Mouse (Mus musculus): Measurements from ENCODE around the gene Kcnh3. TPM values are rescaled to one million over a fixed set of nuclear protein-coding genes. Genes with fewer than 3 reads are reported as not detected.
"Not testable (repeated sequence)": the region's sequence is repeated elsewhere in the genome, so short reads cannot be mapped to it uniquely, and the experiment has no call there.

Kcnh3 gene
- polyA plus RNA-seq, 1 experiment from 2014 or later = 0.72 TPM

DNA sequence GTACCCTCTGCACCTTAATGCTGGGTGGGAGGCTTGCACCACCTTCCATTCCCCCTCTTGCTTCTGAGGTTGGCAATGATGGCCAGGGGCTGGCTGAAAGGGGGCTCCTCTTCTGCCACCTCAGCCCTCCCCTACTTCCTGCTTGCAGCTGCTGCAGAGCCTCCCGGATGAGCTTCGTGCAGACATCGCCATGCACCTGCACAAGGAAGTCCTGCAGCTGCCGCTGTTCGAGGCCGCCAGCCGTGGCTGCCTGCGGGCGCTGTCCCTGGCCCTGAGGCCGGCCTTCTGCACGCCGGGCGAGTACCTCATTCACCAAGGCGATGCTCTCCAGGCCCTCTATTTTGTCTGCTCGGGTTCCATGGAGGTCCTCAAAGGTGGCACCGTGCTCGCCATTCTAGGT is 9.1 kb downstream of the Kcnh3 start:
- WGBS = 65% methylated on average over 17 of the region's 17 CpGs
- Histone ChIP-seq H3K27me3 (ENCODE audit: control insufficient read depth, insufficient read depth, low read length) (peaks cover 4% of the 10 kb centered on the region; the same call in 1 of the 2 replicates), H3K9me3 (ENCODE audit: control insufficient read depth, low read length) (no peaks in the 10 kb centered on the region), H3K4me2 (ENCODE audit: low read length) (no peak overlapping the region), H3K4me3 (replicated peaks; ENCODE audit: low read depth, low read length) (no peak overlapping the region), H3K4me1 (ENCODE audit: control insufficient read depth, insufficient read depth, low read length) (no peaks in the 10 kb centered on the region), H3K27ac (replicated peaks; ENCODE audit: low read depth, low read length) (no peak overlapping the region), H3K36me3 (ENCODE audit: control insufficient read depth, insufficient read depth, low read length) (no peaks in the 10 kb centered on the region), H3K9ac (replicated peaks; ENCODE audit: low read length) (no peak overlapping the region)
- DNase-seq (no peak), ATAC-seq (ENCODE audit: low FRiP score, low TSS enrichment) (no peak)

DNA sequence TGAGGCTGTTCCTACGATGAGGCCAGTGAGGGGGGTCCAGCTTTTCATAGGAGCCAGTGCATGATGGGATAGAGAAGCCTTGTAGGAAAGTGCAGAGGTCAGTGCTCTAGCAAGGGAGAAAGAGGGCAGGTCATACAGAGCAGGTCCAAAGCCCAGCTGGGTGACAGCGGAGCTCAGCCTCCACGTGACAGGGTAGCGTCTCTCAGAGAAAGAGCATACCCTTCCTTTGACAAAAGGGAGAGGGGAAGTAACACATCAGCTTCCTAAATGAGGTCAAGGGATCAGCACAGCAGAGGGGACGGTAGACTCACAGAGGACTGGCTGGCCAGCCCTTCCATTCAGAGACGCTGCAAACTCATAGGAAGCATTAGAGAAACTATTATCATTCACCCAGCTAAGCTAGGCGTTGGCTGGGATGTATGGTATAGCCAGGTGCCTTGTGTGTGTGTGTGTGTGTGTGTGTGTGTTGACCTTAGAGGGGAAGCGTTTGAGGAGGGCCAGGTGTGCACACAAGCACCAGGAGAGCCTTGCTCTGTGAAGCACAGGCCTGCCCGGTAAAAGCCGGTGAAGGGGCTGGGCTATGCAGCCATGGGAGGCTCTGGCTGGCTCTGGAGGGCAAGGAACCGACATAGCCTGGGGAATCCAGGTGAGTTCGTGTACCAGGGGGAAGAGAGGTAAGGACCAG is 9.8 kb downstream of the Kcnh3 start:
- no peak overlapping the region for H3K27ac ChIP-seq (replicated peaks; ENCODE audit: low read depth, low read length)
- DNase-seq (no peak), ATAC-seq (ENCODE audit: low FRiP score, low TSS enrichment) (no peak)
- no peak overlapping the region for H3K9ac ChIP-seq (replicated peaks; ENCODE audit: low read length)
- H3K27me3 ChIP-seq (ENCODE audit: control insufficient read depth, insufficient read depth, low read length) = peaks cover 3% of the 10 kb centered on the region; the same call in 1 of the 2 replicates
- no peak overlapping the region for H3K4me3 ChIP-seq (replicated peaks; ENCODE audit: low read depth, low read length)
- no peaks in the 10 kb centered on the region for H3K36me3 ChIP-seq (ENCODE audit: control insufficient read depth, insufficient read depth, low read length)
- H3K4me1 ChIP-seq (ENCODE audit: control insufficient read depth, insufficient read depth, low read length) = no peaks in the 10 kb centered on the region
- WGBS = 57% methylated on average over 12 of the region's 12 CpGs
- no peaks in the 10 kb centered on the region for H3K9me3 ChIP-seq (ENCODE audit: control insufficient read depth, low read length)
- H3K4me2 ChIP-seq (ENCODE audit: low read length) = no peak overlapping the region

DNA sequence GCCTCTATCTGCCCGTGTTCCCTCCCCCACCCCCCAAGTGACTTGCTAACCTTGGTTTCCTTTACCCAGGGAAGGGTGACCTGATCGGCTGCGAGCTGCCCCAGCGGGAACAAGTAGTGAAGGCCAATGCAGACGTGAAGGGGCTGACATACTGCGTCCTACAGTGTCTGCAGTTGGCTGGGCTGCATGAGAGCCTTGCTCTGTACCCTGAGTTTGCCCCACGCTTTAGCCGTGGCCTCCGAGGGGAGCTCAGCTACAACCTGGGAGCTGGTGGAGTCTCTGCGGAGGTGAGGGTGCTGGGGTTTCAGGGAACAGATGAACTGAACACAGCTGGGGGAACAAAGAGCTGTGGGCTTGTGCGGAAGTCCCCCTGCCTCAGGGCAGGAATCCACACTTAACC is 13.3 kb downstream of the Kcnh3 start:
- Histone ChIP-seq H3K27ac (replicated peaks; ENCODE audit: low read depth, low read length) (no peak overlapping the region), H3K9ac (replicated peaks; ENCODE audit: low read length) (no peak overlapping the region), H3K36me3 (ENCODE audit: control insufficient read depth, insufficient read depth, low read length) (peaks cover 23% of the 10 kb centered on the region), H3K27me3 (ENCODE audit: control insufficient read depth, insufficient read depth, low read length) (no peaks in the 10 kb centered on the region), H3K4me3 (replicated peaks; ENCODE audit: low read depth, low read length) (no peak overlapping the region), H3K9me3 (ENCODE audit: control insufficient read depth, low read length) (no peaks in the 10 kb centered on the region), H3K4me1 (ENCODE audit: control insufficient read depth, insufficient read depth, low read length) (no peaks in the 10 kb centered on the region), H3K4me2 (ENCODE audit: low read length) (no peak overlapping the region)
- WGBS = 66% methylated on average over 11 of the region's 11 CpGs
- DNase-seq (no peak), ATAC-seq (ENCODE audit: low FRiP score, low TSS enrichment) (no peak)

DNA sequence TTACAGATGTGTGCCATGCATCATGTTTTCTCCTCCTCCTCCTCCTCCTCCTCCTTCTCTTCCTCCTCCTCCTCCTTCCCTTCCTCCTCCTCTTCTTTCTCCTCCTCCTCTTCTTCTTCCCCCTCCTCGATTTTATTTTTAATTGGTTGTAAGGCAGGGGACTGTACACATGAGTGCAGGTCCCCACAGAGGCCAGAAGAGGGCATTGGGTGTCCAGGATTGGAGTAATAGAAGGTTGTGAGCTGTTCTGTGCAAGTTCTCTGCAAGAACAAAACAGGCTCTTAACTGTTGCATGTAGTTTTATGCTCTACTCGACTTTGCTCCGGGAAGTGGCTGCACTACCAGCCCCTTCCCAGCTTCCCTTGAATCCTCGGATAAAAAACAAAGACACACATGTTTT is 15.5 kb downstream of the Kcnh3 start:
- no peak for ATAC-seq (ENCODE audit: low FRiP score, low TSS enrichment)
- no peak overlapping the region for H3K4me2 ChIP-seq (ENCODE audit: low read length)
- H3K4me1 ChIP-seq (ENCODE audit: control insufficient read depth, insufficient read depth, low read length) = no peaks in the 10 kb centered on the region
- 84% methylated on average over 4 of the region's 4 CpGs for WGBS
- no peaks in the 10 kb centered on the region for H3K9me3 ChIP-seq (ENCODE audit: control insufficient read depth, low read length)
- H3K27me3 ChIP-seq (ENCODE audit: control insufficient read depth, insufficient read depth, low read length) = no peaks in the 10 kb centered on the region
- DNase-seq = no peak
- H3K9ac ChIP-seq (replicated peaks; ENCODE audit: low read length) = no peak overlapping the region
- no peak overlapping the region for H3K4me3 ChIP-seq (replicated peaks; ENCODE audit: low read depth, low read length)
- no peak overlapping the region for H3K27ac ChIP-seq (replicated peaks; ENCODE audit: low read depth, low read length)
- H3K36me3 ChIP-seq (ENCODE audit: control insufficient read depth, insufficient read depth, low read length) = peaks cover 44% of the 10 kb centered on the region

DNA sequence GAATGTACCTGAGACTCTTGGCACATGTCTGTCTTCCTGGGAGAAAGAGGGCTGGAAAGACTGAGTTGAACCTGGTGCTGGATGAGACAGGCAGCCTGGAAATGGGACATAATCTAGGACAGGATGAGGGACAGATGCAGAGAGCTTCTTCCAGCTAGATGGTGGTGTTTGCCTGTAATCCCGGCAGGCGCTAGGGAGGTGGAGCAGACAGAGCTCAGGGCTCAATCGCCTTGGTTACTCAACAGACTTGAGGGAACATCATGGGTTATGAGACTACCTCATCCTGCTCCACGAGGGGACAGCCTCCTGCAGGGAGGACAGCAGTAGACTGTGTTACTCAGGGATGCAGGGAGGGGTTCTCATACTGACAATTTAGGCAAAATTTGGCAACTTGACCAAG is 16.6 kb downstream of the Kcnh3 start:
- Histone ChIP-seq H3K4me1 (ENCODE audit: control insufficient read depth, insufficient read depth, low read length) (no peaks in the 10 kb centered on the region), H3K36me3 (ENCODE audit: control insufficient read depth, insufficient read depth, low read length) (peaks cover 55% of the 10 kb centered on the region), H3K9ac (replicated peaks; ENCODE audit: low read length) (no peak overlapping the region), H3K9me3 (ENCODE audit: control insufficient read depth, low read length) (no peaks in the 10 kb centered on the region), H3K27ac (replicated peaks; ENCODE audit: low read depth, low read length) (no peak overlapping the region), H3K27me3 (ENCODE audit: control insufficient read depth, insufficient read depth, low read length) (no peaks in the 10 kb centered on the region), H3K4me3 (replicated peaks; ENCODE audit: low read depth, low read length) (no peak overlapping the region), H3K4me2 (ENCODE audit: low read length) (no peak overlapping the region)
- WGBS = 59% methylated on average over 4 of the region's 4 CpGs
- ATAC-seq (ENCODE audit: low FRiP score, low TSS enrichment) (no peak), DNase-seq (no peak)

GRCm38 (mm10) chr15:99242045-99242444 is 17.4 kb downstream of the Kcnh3 start:
- Histone ChIP-seq H3K4me3 (replicated peaks; ENCODE audit: low read depth, low read length) (no peak overlapping the region), H3K9ac (replicated peaks; ENCODE audit: low read length) (no peak overlapping the region), H3K36me3 (ENCODE audit: control insufficient read depth, insufficient read depth, low read length) (peaks cover 63% of the 10 kb centered on the region), H3K27me3 (ENCODE audit: control insufficient read depth, insufficient read depth, low read length) (no peaks in the 10 kb centered on the region), H3K27ac (replicated peaks; ENCODE audit: low read depth, low read length) (no peak overlapping the region), H3K9me3 (ENCODE audit: control insufficient read depth, low read length) (no peaks in the 10 kb centered on the region), H3K4me1 (ENCODE audit: control insufficient read depth, insufficient read depth, low read length) (no peaks in the 10 kb centered on the region), H3K4me2 (ENCODE audit: low read length) (no peak overlapping the region)
- DNase-seq = no peak
- WGBS = 92% methylated on average over 10 of the region's 10 CpGs
- ATAC-seq (ENCODE audit: low FRiP score, low TSS enrichment) = no peak

- not testable (repeated sequence) for H3K4me1 ChIP-seq (ENCODE audit: control insufficient read depth, insufficient read depth, low read length); H3K27me3 ChIP-seq (ENCODE audit: control insufficient read depth, insufficient read depth, low read length); H3K9ac ChIP-seq (replicated peaks; ENCODE audit: low read length); H3K4me3 ChIP-seq (replicated peaks; ENCODE audit: low read depth, low read length); H3K4me2 ChIP-seq (ENCODE audit: low read length); DNase-seq; H3K27ac ChIP-seq (replicated peaks; ENCODE audit: low read depth, low read length); ATAC-seq (ENCODE audit: low FRiP score, low TSS enrichment); H3K9me3 ChIP-seq (ENCODE audit: control insufficient read depth, low read length)
- 95% methylated on average over 6 of the region's 6 CpGs for WGBS
- peaks cover 76% of the 10 kb centered on the region for H3K36me3 ChIP-seq (ENCODE audit: control insufficient read depth, insufficient read depth, low read length)
Observed at GRCm38 (mm10) chr15:99246736-99247135, 22.1 kb downstream of the Kcnh3 start.

GRCm38 (mm10) chr15:99248972-99249371 is 24.3 kb downstream of the Kcnh3 start:
- H3K4me3 ChIP-seq (replicated peaks; ENCODE audit: low read depth, low read length) = no peak overlapping the region
- DNase-seq = no peak
- no peak overlapping the region for H3K27ac ChIP-seq (replicated peaks; ENCODE audit: low read depth, low read length)
- H3K4me2 ChIP-seq (ENCODE audit: low read length) = no peak overlapping the region
- H3K4me1 ChIP-seq (ENCODE audit: control insufficient read depth, insufficient read depth, low read length) = peaks cover 7% of the 10 kb centered on the region
- peaks cover 56% of the 10 kb centered on the region for H3K36me3 ChIP-seq (ENCODE audit: control insufficient read depth, insufficient read depth, low read length)
- no peak for ATAC-seq (ENCODE audit: low FRiP score, low TSS enrichment)
- H3K27me3 ChIP-seq (ENCODE audit: control insufficient read depth, insufficient read depth, low read length) = no peaks in the 10 kb centered on the region
- no peak overlapping the region for H3K9ac ChIP-seq (replicated peaks; ENCODE audit: low read length)
- WGBS = 91% methylated on average over 9 of the region's 9 CpGs
- H3K9me3 ChIP-seq (ENCODE audit: control insufficient read depth, low read length) = no peaks in the 10 kb centered on the region

DNA sequence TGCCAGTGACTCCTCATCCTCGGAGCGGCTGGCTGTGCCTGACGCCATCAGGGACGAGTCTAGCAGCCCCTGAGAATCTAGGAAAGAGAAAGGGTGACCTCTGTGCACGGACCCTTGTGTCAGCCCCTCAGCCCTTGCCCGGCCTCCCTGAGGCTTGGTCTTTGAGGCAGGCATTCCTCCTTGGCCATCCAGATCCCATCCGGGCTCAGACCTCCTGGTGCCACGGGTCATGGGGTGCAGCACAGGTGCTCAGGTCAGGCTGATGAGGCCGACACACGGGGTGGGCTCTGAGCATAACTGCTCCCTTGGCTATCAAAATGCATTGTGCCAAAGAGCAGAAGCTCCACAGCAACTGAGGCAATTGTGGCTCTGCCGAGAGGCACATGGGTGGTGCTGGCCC is 25.3 kb downstream of the Kcnh3 start:
- H3K9ac ChIP-seq (replicated peaks; ENCODE audit: low read length) = no peak overlapping the region
- H3K4me1 ChIP-seq (ENCODE audit: control insufficient read depth, insufficient read depth, low read length) = peaks cover 7% of the 10 kb centered on the region
- no peaks in the 10 kb centered on the region for H3K27me3 ChIP-seq (ENCODE audit: control insufficient read depth, insufficient read depth, low read length)
- no peak overlapping the region for H3K4me2 ChIP-seq (ENCODE audit: low read length)
- H3K4me3 ChIP-seq (replicated peaks; ENCODE audit: low read depth, low read length) = no peak overlapping the region
- no peak for ATAC-seq (ENCODE audit: low FRiP score, low TSS enrichment)
- no peaks in the 10 kb centered on the region for H3K9me3 ChIP-seq (ENCODE audit: control insufficient read depth, low read length)
- no peak for DNase-seq
- H3K36me3 ChIP-seq (ENCODE audit: control insufficient read depth, insufficient read depth, low read length) = peaks cover 46% of the 10 kb centered on the region
- WGBS = 92% methylated on average over 10 of the region's 11 CpGs
- no peak overlapping the region for H3K27ac ChIP-seq (replicated peaks; ENCODE audit: low read depth, low read length)
